Mouse (Mus musculus) kidney, postnatal 14 days (tissue): ENCODE results near the gene Mogat2.

Source experiments
- DNase-seq: peaks from one replicate; pipeline ENCODE4 v3.0.0; 2022; ENCODE audit warnings: mixed read lengths

The Mogat2 gene

GRCm38 (mm10) chr7:99191411-99191810 is 47.0 kb downstream of the Mogat2 start:
- DNase-seq = no peak

- no peak for DNase-seq
Observed at GRCm38 (mm10) chr7:99189885-99190284, 48.5 kb downstream of the Mogat2 start.

GRCm38 (mm10) chr7:99188630-99189029 is 49.8 kb downstream of the Mogat2 start:
- no peak for DNase-seq

GRCm38 (mm10) chr7:99187451-99187850 is 51.0 kb downstream of the Mogat2 start:
- no peak for DNase-seq

GRCm38 (mm10) chr7:99185405-99185804 is 53.0 kb downstream of the Mogat2 start:
- no peak for DNase-seq

- no peak for DNase-seq
Observed at GRCm38 (mm10) chr7:99183751-99184150, 54.7 kb downstream of the Mogat2 start.

- peak; percentile 94 for DNase-seq
Observed at GRCm38 (mm10) chr7:99182432-99183172, 55.8 kb downstream of the Mogat2 start, which contains the start of gene Dgat2. Dgat2 (minus strand) TSS chr7:99182719.

GRCm38 (mm10) chr7:99181619-99182431 is 56.6 kb downstream of the Mogat2 start:
- peak; percentile 59 for DNase-seq

- no peak for DNase-seq
Observed at GRCm38 (mm10) chr7:99180162-99180561, 58.3 kb downstream of the Mogat2 start.

GRCm38 (mm10) chr7:99179271-99179670 is 59.1 kb downstream of the Mogat2 start:
- no peak for DNase-seq

- no peak for DNase-seq
Observed at GRCm38 (mm10) chr7:99177386-99177785, 61.0 kb downstream of the Mogat2 start.

GRCm38 (mm10) chr7:99175666-99176065 is 62.8 kb downstream of the Mogat2 start:
- DNase-seq = no peak

GRCm38 (mm10) chr7:99175118-99175517 is 63.3 kb downstream of the Mogat2 start:
- DNase-seq = no peak

- DNase-seq = no peak
Observed at GRCm38 (mm10) chr7:99174006-99174405, 64.4 kb downstream of the Mogat2 start.

GRCm38 (mm10) chr7:99172898-99173297 is 65.5 kb downstream of the Mogat2 start:
- DNase-seq = peak; percentile 33

- DNase-seq = no peak
Observed at GRCm38 (mm10) chr7:99171730-99172463, 66.5 kb downstream of the Mogat2 start.

GRCm38 (mm10) chr7:99170519-99170918 is 67.9 kb downstream of the Mogat2 start:
- DNase-seq = no peak

GRCm38 (mm10) chr7:99169717-99170403 is 68.6 kb downstream of the Mogat2 start:
- no peak for DNase-seq
